Mouse (Mus musculus): ENCODE measurements at regions not wholly inside any gene's neighbourhood (a gene's known extent, or its start where the extent isn't known, plus 50 kb on each side); places are given as distances from the start of the nearest gene placed in this dataset.

GRCm38 (mm10) chr7:68844606-68845005, 95.6 kb upstream of the Arrdc4 start:
- POLR2A ChIA-PET: interaction anchor here (0.7 kb wide), 1 partner anchor 39 kb away, joined by 3 read pairs; no protein-coding TSS in a partner anchor
- peaks cover 19% of the 10 kb centered on the region for H3K27me3 ChIP-seq
- in situ Hi-C loops (cut with MboI; ENCODE audit: low pct_unique_long_range_greater_than_20kb): no loop called here
- no peak for TF ChIP-seq CTCF (IDR thresholded peaks at IDR 0.05)
- ATAC-seq: no peak
- DNase-seq (ENCODE audit: low read depth, low spot score): no peak
- CTCF ChIA-PET: no interaction called here

DNA sequence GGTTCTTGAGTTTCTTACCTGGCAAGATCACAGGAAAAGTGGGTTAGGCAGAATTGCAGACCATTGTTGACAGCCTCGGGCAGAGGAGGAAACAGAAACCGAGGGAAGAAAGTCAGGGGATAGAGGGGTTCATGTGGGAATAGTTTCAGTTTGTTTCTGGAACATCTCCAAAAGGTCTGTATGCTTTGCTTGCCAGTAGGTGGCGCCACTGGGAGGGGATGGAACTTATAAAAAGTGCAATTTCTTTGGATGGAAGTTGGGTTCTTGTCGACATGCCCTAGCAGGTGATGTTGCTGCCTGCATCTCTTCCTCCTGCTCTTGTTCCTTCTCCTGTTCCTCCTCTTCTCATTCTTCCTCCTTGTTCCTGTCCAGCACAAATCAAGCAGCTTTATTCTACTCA, 94.3 kb upstream of the Arrdc4 start:
- TF ChIP-seq CTCF (IDR thresholded peaks at IDR 0.05): peak; percentile 64
- ChIA-PET CTCF (no interaction called here), POLR2A (no interaction called here)
- peaks cover 9% of the 10 kb centered on the region for H3K27me3 ChIP-seq
- ATAC-seq (no peak), DNase-seq (ENCODE audit: low read depth, low spot score) (no peak)
- in situ Hi-C loops (cut with MboI; ENCODE audit: low pct_unique_long_range_greater_than_20kb): no loop called here

- DNase-seq (ENCODE audit: low read depth, low spot score) (no peak), ATAC-seq (no peak)
- in situ Hi-C loops (cut with MboI; ENCODE audit: low pct_unique_long_range_greater_than_20kb): loop anchor here (5.0 kb wide), 1 partner anchor 462 kb away; no protein-coding TSS in a partner anchor
- peaks cover 27% of the 10 kb centered on the region for H3K27me3 ChIP-seq
- TF ChIP-seq CTCF (IDR thresholded peaks at IDR 0.05): peak; percentile 68
- ChIA-PET CTCF (interaction anchor here (0.7 to 2.4 kb wide), 10 partner anchors 10 to 254 kb away, joined by 3 to 15 read pairs (median 4); partner anchors contain the start of gene Arrdc4), POLR2A (no interaction called here)
These were observed 85.1 kb upstream of the Arrdc4 start for GRCm38 (mm10) chr7:68833977-68834791.

DNA sequence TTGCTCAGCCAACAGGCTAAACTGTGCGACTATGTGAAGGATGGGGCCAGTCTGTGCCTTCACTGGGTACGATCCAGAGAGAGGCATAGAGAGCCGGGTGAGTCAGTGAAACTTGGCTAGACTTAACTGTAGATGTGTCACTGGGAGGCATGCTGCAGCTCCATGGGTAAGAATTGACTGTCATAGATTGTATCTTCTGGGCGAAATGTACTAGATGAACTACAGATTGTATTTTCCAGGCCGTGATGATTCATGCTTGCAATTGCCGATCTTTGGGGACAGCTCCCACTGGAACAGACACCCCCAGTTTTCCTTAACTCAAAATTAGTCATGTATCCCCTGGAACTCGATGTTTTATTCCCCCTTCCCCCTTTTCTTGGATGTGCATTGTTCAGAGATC, 84.5 kb upstream of the Arrdc4 start:
- ChIA-PET POLR2A (no interaction called here), CTCF (interaction anchor here (0.9 to 2.4 kb wide), 7 partner anchors 11 to 254 kb away, joined by 3 to 15 read pairs (median 3); partner anchors contain the start of gene Arrdc4)
- ATAC-seq (no peak), DNase-seq (ENCODE audit: low read depth, low spot score) (no peak)
- in situ Hi-C loops (cut with MboI; ENCODE audit: low pct_unique_long_range_greater_than_20kb): loop anchor here (5.0 kb wide), 1 partner anchor 461 kb away; no protein-coding TSS in a partner anchor
- H3K27me3 ChIP-seq: peaks cover 28% of the 10 kb centered on the region
- no peak for TF ChIP-seq CTCF (IDR thresholded peaks at IDR 0.05)

- ATAC-seq: peak; percentile 78
- in situ Hi-C loops (cut with MboI; ENCODE audit: low pct_unique_long_range_greater_than_20kb): loop anchor here (5.0 kb wide), 1 partner anchor 458 kb away; no protein-coding TSS in a partner anchor
- H3K27me3 ChIP-seq: peaks cover 29% of the 10 kb centered on the region
- DNase-seq (ENCODE audit: low read depth, low spot score): peak; percentile 6
- ChIA-PET POLR2A (no interaction called here), CTCF (interaction anchor here (1.0 to 5.9 kb wide), 7 partner anchors 11 to 249 kb away, joined by 3 to 34 read pairs (median 4); no protein-coding TSS in a partner anchor)
- peak; percentile 90 for TF ChIP-seq CTCF (IDR thresholded peaks at IDR 0.05)
These were observed 80.8 kb upstream of the Arrdc4 start for GRCm38 (mm10) chr7:68829861-68830260.

DNA sequence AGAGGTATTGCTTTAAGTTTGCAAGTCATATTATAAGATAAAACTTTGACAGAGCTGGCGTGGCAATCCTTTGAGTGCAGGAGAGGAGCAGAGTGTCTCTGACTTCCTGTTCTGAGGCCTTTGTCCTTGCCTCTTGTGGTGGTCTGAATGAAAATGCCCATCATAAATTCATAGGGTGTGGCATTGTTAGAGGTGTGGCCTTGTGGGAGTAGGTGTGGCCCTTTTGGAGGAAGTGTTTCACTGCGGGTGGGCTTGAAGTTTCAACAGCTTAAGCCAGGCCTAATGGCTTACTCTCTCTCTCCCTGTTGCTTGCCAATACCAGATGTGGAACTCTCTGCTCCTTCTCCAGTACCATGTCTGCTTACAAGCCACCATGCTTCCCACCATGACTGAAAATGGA, 75.4 kb upstream of the Arrdc4 start:
- ATAC-seq (no peak), DNase-seq (ENCODE audit: low read depth, low spot score) (no peak)
- TF ChIP-seq CTCF (IDR thresholded peaks at IDR 0.05): no peak
- in situ Hi-C loops (cut with MboI; ENCODE audit: low pct_unique_long_range_greater_than_20kb): loop anchor here (5.0 kb wide), 2 partner anchors 157 to 242 kb away; no protein-coding TSS in a partner anchor
- ChIA-PET POLR2A (no interaction called here), CTCF (interaction anchor here (3.0 kb wide), 2 partner anchors 173 to 244 kb away, joined by 21 to 22 read pairs; no protein-coding TSS in a partner anchor)
- H3K27me3 ChIP-seq: peaks cover 19% of the 10 kb centered on the region

DNA sequence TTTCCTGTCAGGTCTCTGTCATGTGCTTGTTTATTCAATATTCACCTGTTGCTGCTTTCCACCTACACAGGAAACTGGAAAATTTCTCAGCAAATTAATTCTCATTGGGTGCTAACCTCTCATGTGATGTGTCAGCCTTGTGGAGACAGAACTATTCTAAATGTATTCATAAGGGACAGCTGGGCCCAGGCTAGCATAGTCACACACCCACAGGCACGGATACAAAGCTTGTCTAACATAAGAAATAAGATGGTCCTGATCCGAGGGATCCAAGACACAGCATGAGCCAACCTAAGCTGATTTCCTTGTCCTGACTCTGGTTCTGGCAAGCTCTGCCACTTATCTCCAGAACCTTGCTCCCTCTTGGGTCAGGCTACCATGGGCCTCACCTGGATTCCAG, 74.6 kb upstream of the Arrdc4 start:
- ChIA-PET POLR2A (no interaction called here), CTCF (interaction anchor here (0.9 to 3.0 kb wide), 8 partner anchors 11 to 454 kb away, joined by 3 to 22 read pairs (median 4); no protein-coding TSS in a partner anchor)
- ATAC-seq (no peak), DNase-seq (ENCODE audit: low read depth, low spot score) (no peak)
- in situ Hi-C loops (cut with MboI; ENCODE audit: low pct_unique_long_range_greater_than_20kb): loop anchor here (5.0 kb wide), 2 partner anchors 156 to 241 kb away; no protein-coding TSS in a partner anchor
- peaks cover 23% of the 10 kb centered on the region for H3K27me3 ChIP-seq
- TF ChIP-seq CTCF (IDR thresholded peaks at IDR 0.05): no peak

GRCm38 (mm10) chr7:68823189-68823588, 74.1 kb upstream of the Arrdc4 start:
- TF ChIP-seq CTCF (IDR thresholded peaks at IDR 0.05): peak; percentile 90
- H3K27me3 ChIP-seq: peaks cover 23% of the 10 kb centered on the region
- in situ Hi-C loops (cut with MboI; ENCODE audit: low pct_unique_long_range_greater_than_20kb): loop anchor here (5.0 kb wide), 2 partner anchors 156 to 241 kb away; no protein-coding TSS in a partner anchor
- peak; percentile 15 for DNase-seq (ENCODE audit: low read depth, low spot score)
- ChIA-PET POLR2A (no interaction called here), CTCF (interaction anchor here (0.5 to 3.0 kb wide), 14 partner anchors 11 to 454 kb away, joined by 3 to 22 read pairs (median 4); no protein-coding TSS in a partner anchor)
- ATAC-seq: peak; percentile 67

- DNase-seq (ENCODE audit: low read depth, low spot score): no peak
These were observed 66.0 kb upstream of the Arrdc4 start for GRCm38 (mm10) chr7:68814823-68815666.

GRCm38 (mm10) chr7:68809782-68810181, 60.7 kb upstream of the Arrdc4 start:
- ATAC-seq: no peak
- POLR2A ChIA-PET: no interaction called here
- TF ChIP-seq CTCF (IDR thresholded peaks at IDR 0.05): no peak

More at GRCm38 (mm10) chr7:68814823-68815666, 66.0 kb upstream of the Arrdc4 start:
- H3K27me3 ChIP-seq: peaks cover 41% of the 10 kb centered on the region
- ChIA-PET CTCF (no interaction called here), POLR2A (no interaction called here)
- in situ Hi-C loops (cut with MboI; ENCODE audit: low pct_unique_long_range_greater_than_20kb): no loop called here
- ATAC-seq: no peak
- TF ChIP-seq CTCF (IDR thresholded peaks at IDR 0.05): no peak

More at GRCm38 (mm10) chr7:68809782-68810181, 60.7 kb upstream of the Arrdc4 start:
- H3K27me3 ChIP-seq: peaks cover 49% of the 10 kb centered on the region
- DNase-seq (ENCODE audit: low read depth, low spot score): no peak
- CTCF ChIA-PET: interaction anchor here (1.0 kb wide), 1 partner anchor 13 kb away, joined by 3 read pairs; no protein-coding TSS in a partner anchor
- in situ Hi-C loops (cut with MboI; ENCODE audit: low pct_unique_long_range_greater_than_20kb): no loop called here

All from Patski (cell line).